Mouse (Mus musculus) telencephalon, adult 2 months (tissue): Measurements from ENCODE around the gene Pip5k1b.
"Not testable (repeated sequence)": the region's sequence is repeated elsewhere in the genome, so short reads cannot be mapped to it uniquely, and the experiment has no call there.

ENCODE experiments used
- DNase-seq: peaks from one replicate; pipeline ENCODE4 v3.0.0-alpha.2; 2011; ENCODE audit warnings: low read depth, low spot score

The Pip5k1b gene

GRCm38 (mm10) chr19:24555466-24555903 lies at the start of gene Pip5k1b:
Gene Pip5k1b, minus strand, starts transcription at chr19:24555872.
- no peak for DNase-seq

GRCm38 (mm10) chr19:24604105-24604504 lies 48.4 kb upstream of the Pip5k1b start:
- DNase-seq = no peak

- no peak for DNase-seq
Observed at GRCm38 (mm10) chr19:24603431-24603830, 47.8 kb upstream of the Pip5k1b start.

- DNase-seq = no peak
Observed at GRCm38 (mm10) chr19:24586726-24587125, 31.1 kb upstream of the Pip5k1b start.

- DNase-seq = no peak
Observed at GRCm38 (mm10) chr19:24585171-24585570, 29.5 kb upstream of the Pip5k1b start.

- DNase-seq = peak; percentile 64
Observed at GRCm38 (mm10) chr19:24583956-24584355, 28.3 kb upstream of the Pip5k1b start.

GRCm38 (mm10) chr19:24576125-24576524 lies 20.5 kb upstream of the Pip5k1b start:
- no peak for DNase-seq

GRCm38 (mm10) chr19:24571756-24572181 lies 16.1 kb upstream of the Pip5k1b start:
- DNase-seq = no peak

GRCm38 (mm10) chr19:24570969-24571368 lies 15.3 kb upstream of the Pip5k1b start:
- no peak for DNase-seq

- DNase-seq = no peak
Observed at GRCm38 (mm10) chr19:24557456-24557855, 1.8 kb upstream of the Pip5k1b start.

GRCm38 (mm10) chr19:24556585-24556966 lies 904 bp upstream of the Pip5k1b start:
- DNase-seq = no peak

- DNase-seq = no peak
Observed at GRCm38 (mm10) chr19:24555904-24556584, 372 bp upstream of the Pip5k1b start.

GRCm38 (mm10) chr19:24554911-24555465 lies 684 bp downstream of the Pip5k1b start:
- no peak for DNase-seq

GRCm38 (mm10) chr19:24554425-24554824 lies 1.2 kb downstream of the Pip5k1b start:
- DNase-seq = no peak

GRCm38 (mm10) chr19:24553291-24554075 lies 2.2 kb downstream of the Pip5k1b start:
- DNase-seq = no peak

GRCm38 (mm10) chr19:24552641-24553040 lies 3.0 kb downstream of the Pip5k1b start:
- not testable (repeated sequence) for DNase-seq

- no peak for DNase-seq
Observed at GRCm38 (mm10) chr19:24551196-24551954, 4.3 kb downstream of the Pip5k1b start.

GRCm38 (mm10) chr19:24550778-24551177 lies 4.9 kb downstream of the Pip5k1b start:
- DNase-seq = no peak

GRCm38 (mm10) chr19:24550016-24550415 lies 5.7 kb downstream of the Pip5k1b start:
- no peak for DNase-seq

- no peak for DNase-seq
Observed at GRCm38 (mm10) chr19:24548337-24548736, 7.3 kb downstream of the Pip5k1b start.

- DNase-seq = no peak
Observed at GRCm38 (mm10) chr19:24546153-24546552, 9.5 kb downstream of the Pip5k1b start.
